20 mouse cellular contexts compared by ENCODE assay signal in genomic region chr2:168922466-168922865, GRCm38 (mm10). TPM values are rescaled to one million over a fixed set of nuclear protein-coding genes. Genes with fewer than 3 reads are reported as not detected.
A peak's percentile ranks its signal among the peaks of the same experiment; 100 is the strongest.
DNase-seq lines count a peak whose midpoint lies in the region; ATAC-seq and TF ChIP-seq lines count a peak whose summit lies in the region.
"Had no signal": no experiment of that assay in that cellular context is flagged by ENCODE, and none has a peak within 500 bp of the region (broad histone marks: within the 10 kb centered on the region; RNA-seq: fewer than 3 reads in every experiment).

No protein-coding gene starts in this region.

- no peak overlapping the region for H3K4me2 ChIP-seq in heart, postnatal 0 days (ENCODE audit: low read depth, low read length)
- H3K4me2 ChIP-seq in heart, embryonic 12.5 days = no peak overlapping the region
- no peak overlapping the region for H3K4me2 ChIP-seq in liver, embryonic 14.5 days (ENCODE audit: low read depth)
- no peak overlapping the region for H3K4me2 ChIP-seq in liver, embryonic 11.5 days
- H3K4me2 ChIP-seq: limb, embryonic 12.5 days had no signal

- WGBS in heart, postnatal 0 days = 86% methylated on average over 5 of the region's 5 CpGs
- WGBS in heart, embryonic 12.5 days = 83% methylated on average over 5 of the region's 5 CpGs
- WGBS in liver, embryonic 14.5 days (ENCODE audit: insufficient replicate concordance) = 73% methylated on average over 5 of the region's 5 CpGs
- 80% methylated on average over 5 of the region's 5 CpGs for WGBS in liver, embryonic 11.5 days

- peaks cover 19% of the 10 kb centered on the region for H3K36me3 ChIP-seq in heart, postnatal 0 days (replicated peaks; ENCODE audit: control insufficient read depth, insufficient read depth, low read length)
- H3K36me3 ChIP-seq in heart, embryonic 12.5 days = peaks cover 23% of the 10 kb centered on the region
- H3K36me3 ChIP-seq in liver, embryonic 14.5 days (replicated peaks; ENCODE audit: control insufficient read depth, insufficient read depth, low read depth) = no peaks in the 10 kb centered on the region; the same call in none of the 2 replicates
- peaks cover 11% of the 10 kb centered on the region; the same call in 1 of the 2 replicates for H3K36me3 ChIP-seq in liver, embryonic 11.5 days (ENCODE audit: control insufficient read depth, insufficient read depth, low read length)
- H3K36me3 ChIP-seq in MEL (ENCODE audit: control insufficient read depth in 1 of 2, insufficient read depth in 2 of 2, low read length in 2 of 2) = no peaks in the 10 kb centered on the region

- 0 out of 2 replicates have a peak, but pooled peaks have one; percentile 8 for TF ChIP-seq CTCF in heart, postnatal 0 days (IDR thresholded peaks at IDR 0.05; ENCODE audit: low read depth)
- peak; percentile 45 for TF ChIP-seq CTCF in liver, embryonic 14.5 days (IDR thresholded peaks at IDR 0.05; ENCODE audit: low read depth)
- peak; percentile 20 to 37 (median 29); a peak in 5 of 6 replicates for TF ChIP-seq CTCF in MEL (IDR thresholded peaks at IDR 0.05 in 2 of 3, conservative IDR thresholded peaks at IDR 0.05 in 1 of 3; ENCODE audit: control insufficient read depth in 1 of 3, insufficient read depth in 1 of 3, low read depth in 2 of 3, low read length in 3 of 3, poor library complexity in 1 of 3, severe bottlenecking in 1 of 3)

- no peak for TF ChIP-seq EP300 in heart, postnatal 0 days (IDR thresholded peaks at IDR 0.05; ENCODE audit: low read depth)
- no peak for TF ChIP-seq EP300 in liver, embryonic 14.5 days (IDR thresholded peaks at IDR 0.05; ENCODE audit: low read depth)
- no peak for TF ChIP-seq EP300 in MEL (IDR thresholded peaks at IDR 0.05; ENCODE audit: low read depth in 1 of 2, low read length in 2 of 2)

- no peaks in the 10 kb centered on the region for H3K9me3 ChIP-seq in heart, postnatal 0 days (replicated peaks; ENCODE audit: control insufficient read depth, low read length)
- 0 out of 2 replicates have a peak, but pooled peaks cover 4% of the 10 kb centered on the region for H3K9me3 ChIP-seq in heart, embryonic 12.5 days (replicated peaks)
- H3K9me3 ChIP-seq in liver, embryonic 14.5 days (ENCODE audit: control insufficient read depth, low read length) = no peaks in the 10 kb centered on the region
- H3K9me3 ChIP-seq in liver, embryonic 11.5 days (ENCODE audit: control insufficient read depth, low read length) = no peaks in the 10 kb centered on the region
- no peaks in the 10 kb centered on the region for H3K9me3 ChIP-seq in MEL (replicated peaks; ENCODE audit: insufficient read depth, low read length)
- H3K9me3 ChIP-seq: heart, embryonic 10.5 days had no signal

- H3K4me3 ChIP-seq in heart, postnatal 0 days (ENCODE audit: low read depth, low read length) = no peak overlapping the region
- no peak overlapping the region for H3K4me3 ChIP-seq in heart, embryonic 12.5 days
- no peak overlapping the region for H3K4me3 ChIP-seq in liver, embryonic 14.5 days (ENCODE audit: insufficient read depth in 1 of 2, low read depth in 2 of 2, low read length in 2 of 2)
- H3K4me3 ChIP-seq in liver, embryonic 11.5 days (ENCODE audit: low read depth, low read length) = no peak overlapping the region
- H3K4me3 ChIP-seq in MEL (ENCODE audit: control insufficient read depth in 1 of 2, insufficient read depth in 1 of 2, low read depth in 2 of 2, low read length in 2 of 2) = no peak overlapping the region
- H3K4me3 ChIP-seq: embryonic facial prominence, embryonic 10.5 days; heart, embryonic 10.5 days; limb, embryonic 12.5 days; myocyte had no signal

- no peak for ATAC-seq in heart, postnatal 0 days (ENCODE audit: insufficient read depth, low read depth)
- no peak for ATAC-seq in heart, embryonic 12.5 days (ENCODE audit: insufficient number of reproducible peaks, low FRiP score)
- no peak for ATAC-seq in liver, embryonic 14.5 days (ENCODE audit: insufficient read depth)
- ATAC-seq in liver, embryonic 11.5 days (replicated peaks; ENCODE audit: low FRiP score) = no peak
- ATAC-seq: inflammation-experienced regulatory T-cells, adult 6 months had no signal

- H3K79me2 ChIP-seq in MEL (ENCODE audit: control insufficient read depth, insufficient read depth, low read length, poor library complexity) = no peaks in the 10 kb centered on the region

- DNase-seq in heart, postnatal 0 days (ENCODE audit: low spot score) = no peak
- no peak for DNase-seq in liver, embryonic 14.5 days (ENCODE audit: low read depth in 3 of 3, low spot score in 3 of 3)
- DNase-seq in liver, embryonic 11.5 days (ENCODE audit: low spot score) = no peak
- DNase-seq in A20 (ENCODE audit: low read depth, low spot score) (peak; percentile 9), MEL (ENCODE audit: low read depth, low spot score) (peak; percentile 10)
- DNase-seq in spleen, adult 12 weeks (ENCODE audit: low spot score) = no peak
- DNase-seq in kidney, adult 9 months = no peak
- DNase-seq: adrenal gland, postnatal 36 days; B cell, adult 2 months; cerebellum, postnatal 14 days; gastrocnemius, postnatal 10 days; kidney, postnatal 4 days; lung, postnatal 10 days; thymus, adult 18-20 months had no signal

- H3K4me1 ChIP-seq in heart, postnatal 0 days (ENCODE audit: control insufficient read depth, insufficient read depth) = no peaks in the 10 kb centered on the region
- H3K4me1 ChIP-seq in heart, embryonic 12.5 days (replicated peaks) = no peaks in the 10 kb centered on the region
- no peaks in the 10 kb centered on the region for H3K4me1 ChIP-seq in liver, embryonic 14.5 days (replicated peaks; ENCODE audit: control insufficient read depth in 2 of 2, insufficient read depth in 2 of 2, low read length in 1 of 2)
- H3K4me1 ChIP-seq in liver, embryonic 11.5 days (replicated peaks; ENCODE audit: control insufficient read depth, insufficient read depth, low read length) = no peaks in the 10 kb centered on the region
- H3K4me1 ChIP-seq in MEL (ENCODE audit: control insufficient read depth in 1 of 2, insufficient read depth in 2 of 2, low read length in 2 of 2) = no peaks in the 10 kb centered on the region
- H3K4me1 ChIP-seq: limb, embryonic 12.5 days had no signal

- H3K27me3 ChIP-seq in heart, postnatal 0 days (ENCODE audit: control insufficient read depth, insufficient read depth, low read length) = no peaks in the 10 kb centered on the region
- H3K27me3 ChIP-seq in heart, embryonic 12.5 days (replicated peaks) = peaks cover 20% of the 10 kb centered on the region
- no peaks in the 10 kb centered on the region for H3K27me3 ChIP-seq in liver, embryonic 14.5 days (ENCODE audit: control insufficient read depth, insufficient read depth, low read length)
- 0 out of 2 replicates have a peak, but pooled peaks cover 3% of the 10 kb centered on the region for H3K27me3 ChIP-seq in liver, embryonic 11.5 days (replicated peaks; ENCODE audit: control insufficient read depth, insufficient read depth, low read length)
- H3K27me3 ChIP-seq in MEL (ENCODE audit: control insufficient read depth in 1 of 2, insufficient read depth in 2 of 2, low read length in 2 of 2) = no peaks in the 10 kb centered on the region

- TF ChIP-seq POLR2A in MEL (IDR thresholded peaks at IDR 0.05; ENCODE audit: control insufficient read depth in 1 of 2, insufficient read depth in 1 of 2, low read depth in 1 of 2, low read length in 2 of 2, poor library complexity in 1 of 2) = no peak

- no peak for TF ChIP-seq RAD21 in MEL (IDR thresholded peaks at IDR 0.05; ENCODE audit: low read depth, low read length)

- H3K27ac ChIP-seq in heart, postnatal 0 days (ENCODE audit: low read depth) = no peak overlapping the region
- no peak overlapping the region for H3K27ac ChIP-seq in heart, embryonic 12.5 days (ENCODE audit: poor library complexity, severe bottlenecking)
- no peak overlapping the region for H3K27ac ChIP-seq in liver, embryonic 14.5 days
- H3K27ac ChIP-seq in liver, embryonic 11.5 days (ENCODE audit: low read depth, low read length) = no peak overlapping the region
- no peak overlapping the region for H3K27ac ChIP-seq in MEL (ENCODE audit: control insufficient read depth, low read depth, low read length)
- H3K27ac ChIP-seq: embryonic facial prominence, embryonic 10.5 days; heart, embryonic 10.5 days; limb, embryonic 12.5 days had no signal

- H3K9ac ChIP-seq in heart, postnatal 0 days (replicated peaks; ENCODE audit: low read depth, low read length) = no peak overlapping the region
- H3K9ac ChIP-seq in heart, embryonic 12.5 days = no peak overlapping the region
- H3K9ac ChIP-seq in liver, embryonic 14.5 days (replicated peaks) = no peak overlapping the region
- H3K9ac ChIP-seq in liver, embryonic 11.5 days (ENCODE audit: low read depth, low read length) = no peak overlapping the region
- no peak overlapping the region for H3K9ac ChIP-seq in MEL (ENCODE audit: control insufficient read depth, low read depth, low read length, poor library complexity, severe bottlenecking)
- H3K9ac ChIP-seq: limb, embryonic 12.5 days had no signal

TF ChIP-seq in MEL, 35 proteins besides CTCF, POLR2A, EP300 and RAD21 (continues in another document):
- TF ChIP-seq JUND (IDR thresholded peaks at IDR 0.05; ENCODE audit: low read depth, low read length) (no peak), MAX (IDR thresholded peaks at IDR 0.05; ENCODE audit: low read length) (no peak), NRF1 (IDR thresholded peaks at IDR 0.05; ENCODE audit: insufficient read depth, low read depth, low read length, poor library complexity, severe bottlenecking) (no peak), GATA1 (IDR thresholded peaks at IDR 0.05; ENCODE audit: low read depth, low read length) (no peak), KAT2A (conservative IDR thresholded peaks at IDR 0.05; ENCODE audit: low read depth, low read length) (no peak), ZNF384 (IDR thresholded peaks at IDR 0.05; ENCODE audit: low read depth, low read length) (no peak), SMC3 (IDR thresholded peaks at IDR 0.05; ENCODE audit: low read depth, low read length) (no peak), POLR2AphosphoS2 (IDR thresholded peaks at IDR 0.05; ENCODE audit: low read length) (no peak), GABPA (IDR thresholded peaks at IDR 0.05; ENCODE audit: low read depth, low read length) (no peak), TCF12 (IDR thresholded peaks at IDR 0.05; ENCODE audit: low read depth, low read length) (no peak), ZKSCAN1 (IDR thresholded peaks at IDR 0.05; ENCODE audit: low read depth, low read length) (no peak)

RNA-seq across cellular contexts. Expression of gene Zfp64, which starts 32.9 kb away (rescaled TPM):
- total RNA-seq in heart, postnatal 0 days (2014; rRNA removed; ENCODE audit: low replicate concordance) = 15.4 and 19.9 TPM in 2 replicates
- 10.0 and 10.9 TPM in 2 replicates for polyA plus RNA-seq in heart, postnatal 0 days (2015; fragmentation: Nextera tagmentation; extraction: Ambion mirVana)
- 20.8 and 21.0 TPM in 2 replicates for polyA plus RNA-seq in heart, embryonic 12.5 days (2016; fragmentation: Nextera tagmentation; extraction: Ambion mirVana)
- polyA plus RNA-seq in liver, embryonic 14.5 days (2012; rRNA removed) = 7.2 and 7.6 TPM in 2 replicates
- polyA plus RNA-seq in liver, embryonic 14.5 days (2014; fragmentation: Nextera tagmentation; extraction: Ambion mirVana) = 7.1 and 9.4 TPM in 2 replicates
- 30.6 and 31.1 TPM in 2 replicates for polyA plus RNA-seq in liver, embryonic 11.5 days (2014; fragmentation: Nextera tagmentation; extraction: Ambion mirVana)
- 22.4 and 24.7 TPM in 2 replicates for total RNA-seq in MEL (2012; rRNA removed)
- polyA plus RNA-seq in MEL (2012; ENCODE audit: insufficient read depth in 1 of 2, insufficient read length in 2 of 2, low read depth in 1 of 2, low replicate concordance in 2 of 2, missing spikeins in 1 of 2) = 10 to 100 TPM in 1 of 2 experiments, not detected in 1; 35.8 TPM

Comparison
In these comparisons a context has a peak if more than half of its experiments do, and no peak if none do; other contexts are left out.
1. DNase-seq: peak in A20 (single experiment) and MEL (single experiment); none in heart, postnatal 0 days (single experiment), liver, embryonic 14.5 days (0 of 3), liver, embryonic 11.5 days (single experiment), spleen, adult 12 weeks (single experiment) and kidney, adult 9 months (single experiment).
2. Peak in every context shown above with its lines, with median percentiles within 50 percentile points of each other: CTCF ChIP-seq.